13 mouse cellular contexts compared by ENCODE assay signal in genomic region chr13:108164621-108165020, GRCm38 (mm10).
"Had no signal": no experiment of that assay in that cellular context is flagged by ENCODE, and none has a peak within 500 bp of the region (broad histone marks: within the 10 kb centered on the region; RNA-seq: fewer than 3 reads in every experiment).

No protein-coding gene starts in this region.

- H3K4me3 ChIP-seq: layer of hippocampus, adult 2 months; limb, embryonic 15.5 days; liver, embryonic 13.5 days; lung, embryonic 15.5 days; midbrain, embryonic 13.5 days; neural tube, embryonic 12.5 days had no signal

- H3K9me3 ChIP-seq: limb, embryonic 15.5 days; liver, embryonic 13.5 days; lung, embryonic 15.5 days; midbrain, embryonic 13.5 days; neural tube, embryonic 12.5 days had no signal

- H3K27ac ChIP-seq: layer of hippocampus, adult 2 months; limb, embryonic 15.5 days; liver, embryonic 13.5 days; lung, embryonic 15.5 days; midbrain, embryonic 13.5 days; neural tube, embryonic 12.5 days had no signal

- H3K27me3 ChIP-seq: limb, embryonic 15.5 days; liver, embryonic 13.5 days; lung, embryonic 15.5 days; midbrain, embryonic 13.5 days; neural tube, embryonic 12.5 days had no signal

- DNase-seq: kidney, postnatal 10 days; kidney, postnatal 4 days; liver, embryonic 13.5 days; liver, postnatal 0 days; lung, postnatal 36 days; spleen, adult 18-20 months; thymus, adult 18-20 months; thymus, postnatal 14 days had no signal

- H3K9ac ChIP-seq: limb, embryonic 15.5 days; liver, embryonic 13.5 days; liver, postnatal 0 days; lung, embryonic 15.5 days; midbrain, embryonic 13.5 days; neural tube, embryonic 12.5 days had no signal

- H3K4me2 ChIP-seq: limb, embryonic 15.5 days; liver, embryonic 13.5 days; lung, embryonic 15.5 days; midbrain, embryonic 13.5 days; neural tube, embryonic 12.5 days had no signal

- ATAC-seq: liver, postnatal 0 days; midbrain, embryonic 13.5 days had no signal
